Mouse (Mus musculus) heart, postnatal 0 days (tissue): ENCODE data around the gene Eddm3b.

Source experiments
- CTCF ChIP-seq: IDR thresholded peaks from 2 replicates; pipeline ENCODE4 v1.5.1; 2016; ENCODE audit warnings: antibody characterized with exemption, control low read depth, low read depth
- EP300 ChIP-seq: IDR thresholded peaks from 2 replicates; pipeline ENCODE4 v1.6.1; 2016; ENCODE audit warnings: antibody characterized with exemption, low read depth

GRCm38 (mm10) chr14:51152249-51152870 lies 38.1 kb downstream of the Eddm3b start:
- TF ChIP-seq EP300 (no peak), CTCF (no peak)
